Mouse (Mus musculus): ENCODE results near the gene Prrc2a. TPM values are rescaled to one million over a fixed set of nuclear protein-coding genes. Genes with fewer than 3 reads are reported as not detected.

Gene Prrc2a
- polyA plus RNA-seq (2015; fragmentation: Nextera tagmentation; extraction: Ambion mirVana), result 111 and 125 TPM in 2 replicates

DNA sequence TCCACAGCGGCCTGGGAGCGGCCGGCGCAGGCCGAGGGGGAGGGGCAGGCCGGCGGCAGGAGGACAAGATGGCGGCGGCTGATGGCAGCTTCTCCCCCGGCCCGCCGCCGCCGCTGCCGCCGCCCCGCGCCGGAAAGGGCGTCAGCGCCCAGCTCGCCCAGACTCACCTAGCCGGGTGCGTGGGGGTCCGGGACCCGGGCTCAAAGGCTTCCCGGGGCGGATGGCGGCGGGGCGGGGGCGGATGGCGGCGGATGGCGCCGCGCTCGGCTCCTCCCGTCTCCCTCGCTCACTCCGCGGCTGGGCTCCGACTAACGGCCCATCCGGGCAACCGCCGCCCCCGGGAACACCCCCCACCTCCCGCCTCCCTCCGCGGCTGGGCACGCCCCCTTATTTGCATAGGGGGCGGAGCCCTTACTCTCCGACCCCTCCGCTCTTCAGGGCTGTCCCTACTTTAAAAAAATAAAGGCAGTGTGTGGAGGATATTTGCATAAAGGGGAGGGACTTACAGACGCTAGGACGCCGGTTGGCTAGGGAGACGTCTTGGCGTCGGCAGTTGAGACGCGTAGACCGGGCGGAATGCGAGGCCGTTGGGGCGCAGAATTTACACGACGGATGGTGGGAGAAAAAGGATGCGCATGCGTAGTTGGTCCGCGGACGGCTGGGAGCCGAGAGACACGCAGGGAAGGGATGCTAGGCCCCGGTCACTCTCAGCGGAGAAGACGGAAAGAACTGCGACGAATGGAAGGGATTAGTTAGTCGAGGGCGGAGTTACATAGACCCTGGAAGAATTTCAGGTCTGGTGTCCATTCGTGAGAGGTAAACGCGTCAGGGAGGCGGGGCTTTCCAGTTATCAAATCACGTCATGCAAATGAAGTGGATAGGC, at the start of gene Prrc2a:
Prrc2a (minus strand) TSS at position 330 of the 883 bp plus-strand sequence.
- ATAC-seq (ENCODE audit: insufficient read depth, low FRiP score), result peak; percentile 97
- Histone ChIP-seq H3K9ac (ENCODE audit: low read length) (peak within 1 kb of the TSS; percentile 100), H3K36me3 (ENCODE audit: control insufficient read depth, insufficient read depth, low read length) (peaks cover 18% of the 10 kb centered on the region), H3K27ac (ENCODE audit: low read length) (peak within 1 kb of the TSS; percentile 96), H3K4me1 (ENCODE audit: control insufficient read depth, insufficient read depth, low read length) (peaks cover 25% of the 10 kb centered on the region), H3K4me3 (replicated peaks; ENCODE audit: low read length) (peak within 1 kb of the TSS; percentile 99), H3K27me3 (ENCODE audit: control insufficient read depth, insufficient read depth, low read length) (no peaks in the 10 kb centered on the region), H3K4me2 (ENCODE audit: low read depth, low read length) (peak within 1 kb of the TSS; percentile 95), H3K9me3 (replicated peaks; ENCODE audit: control insufficient read depth, low read length) (no peaks in the 10 kb centered on the region)
- WGBS, result 1% methylated on average over 77 of the region's 89 CpGs

DNA sequence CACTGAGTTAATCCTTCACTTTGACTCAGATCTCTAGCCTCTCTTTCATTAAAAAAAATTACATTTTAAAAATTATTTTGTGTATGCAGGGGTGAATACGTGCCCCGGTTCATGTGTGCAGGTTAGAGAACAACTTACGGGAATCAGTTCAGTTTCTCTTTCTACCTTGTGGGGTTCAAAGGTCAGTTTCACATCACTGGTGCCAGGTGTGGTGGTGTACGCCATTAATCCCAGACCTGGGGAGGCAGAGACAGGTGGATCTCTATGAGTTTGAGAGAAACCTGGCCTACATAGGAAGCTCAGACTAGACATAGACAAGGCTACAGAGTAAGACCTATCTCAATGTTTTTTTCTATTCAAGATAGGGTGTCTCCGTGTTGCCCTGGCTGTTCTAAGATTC, 48.4 kb upstream of the Prrc2a start:
- ATAC-seq (ENCODE audit: insufficient read depth, low FRiP score), result no peak
- H3K36me3 ChIP-seq (ENCODE audit: control insufficient read depth, insufficient read depth, low read length), result no peaks in the 10 kb centered on the region
- no peak overlapping the region for H3K27ac ChIP-seq (ENCODE audit: low read length)
- 87% methylated on average over 5 of the region's 5 CpGs for whole genome bisulfite sequencing
- no peak overlapping the region for H3K4me3 ChIP-seq (replicated peaks; ENCODE audit: low read length)
- H3K4me2 ChIP-seq (ENCODE audit: low read depth, low read length), result no peak overlapping the region
- H3K27me3 ChIP-seq (ENCODE audit: control insufficient read depth, insufficient read depth, low read length), result no peaks in the 10 kb centered on the region
- no peak overlapping the region for H3K9ac ChIP-seq (ENCODE audit: low read length)
- no peaks in the 10 kb centered on the region for H3K9me3 ChIP-seq (replicated peaks; ENCODE audit: control insufficient read depth, low read length)
- H3K4me1 ChIP-seq (ENCODE audit: control insufficient read depth, insufficient read depth, low read length), result no peaks in the 10 kb centered on the region

- 0 out of 2 replicates have a peak overlapping the region, but pooled peaks have one; percentile 6 for H3K27ac ChIP-seq (ENCODE audit: low read length)
- no peaks in the 10 kb centered on the region for H3K27me3 ChIP-seq (ENCODE audit: control insufficient read depth, insufficient read depth, low read length)
- no peak overlapping the region for H3K9ac ChIP-seq (ENCODE audit: low read length)
- WGBS, result 48% methylated on average over 3 of the region's 3 CpGs
- no peaks in the 10 kb centered on the region for H3K36me3 ChIP-seq (ENCODE audit: control insufficient read depth, insufficient read depth, low read length)
- no peak overlapping the region for H3K4me2 ChIP-seq (ENCODE audit: low read depth, low read length)
- no peaks in the 10 kb centered on the region for H3K4me1 ChIP-seq (ENCODE audit: control insufficient read depth, insufficient read depth, low read length)
- H3K4me3 ChIP-seq (replicated peaks; ENCODE audit: low read length), result no peak overlapping the region
- no peaks in the 10 kb centered on the region for H3K9me3 ChIP-seq (replicated peaks; ENCODE audit: control insufficient read depth, low read length)
- ATAC-seq (ENCODE audit: insufficient read depth, low FRiP score), result peak; percentile 58; the same call in 1 of the 2 replicates
Measured at GRCm38 (mm10) chr17:35210593-35210992, 45.9 kb upstream of the Prrc2a start.

- H3K9ac ChIP-seq (ENCODE audit: low read length), result no peak overlapping the region
- no peak overlapping the region for H3K4me2 ChIP-seq (ENCODE audit: low read depth, low read length)
- H3K4me3 ChIP-seq (replicated peaks; ENCODE audit: low read length), result no peak overlapping the region
- H3K27me3 ChIP-seq (ENCODE audit: control insufficient read depth, insufficient read depth, low read length), result no peaks in the 10 kb centered on the region
- H3K27ac ChIP-seq (ENCODE audit: low read length), result no peak overlapping the region
- ATAC-seq (ENCODE audit: insufficient read depth, low FRiP score), result no peak
- no peaks in the 10 kb centered on the region for H3K9me3 ChIP-seq (replicated peaks; ENCODE audit: control insufficient read depth, low read length)
- 70% methylated on average over 12 of the region's 12 CpGs for WGBS
- no peaks in the 10 kb centered on the region for H3K36me3 ChIP-seq (ENCODE audit: control insufficient read depth, insufficient read depth, low read length)
- no peaks in the 10 kb centered on the region for H3K4me1 ChIP-seq (ENCODE audit: control insufficient read depth, insufficient read depth, low read length)
Measured at GRCm38 (mm10) chr17:35209785-35210535, 45.3 kb upstream of the Prrc2a start.

DNA sequence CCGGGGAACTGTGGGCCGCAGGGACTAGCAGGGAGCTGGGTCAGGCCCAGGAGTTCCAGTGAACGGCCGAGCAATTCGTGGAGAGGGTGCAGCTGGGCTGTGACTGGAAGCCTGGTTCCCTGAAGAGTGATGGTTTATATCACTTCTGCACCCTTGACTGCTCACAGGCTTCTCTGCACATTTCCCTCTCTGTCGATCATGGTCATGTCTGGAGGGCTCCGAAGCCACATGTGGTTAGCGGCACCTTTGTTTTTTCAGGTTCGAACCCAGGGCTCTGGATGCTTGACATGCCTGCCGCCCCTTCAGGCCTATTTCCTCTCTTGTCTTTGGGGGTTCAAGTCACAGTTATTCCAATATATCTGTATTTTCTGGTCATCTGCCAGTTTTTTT, 40.7 kb upstream of the Prrc2a start:
- 45% methylated on average over 10 of the region's 10 CpGs for WGBS
- H3K4me2 ChIP-seq (ENCODE audit: low read depth, low read length), result no peak overlapping the region
- no peak overlapping the region for H3K27ac ChIP-seq (ENCODE audit: low read length)
- H3K9me3 ChIP-seq (replicated peaks; ENCODE audit: control insufficient read depth, low read length), result no peaks in the 10 kb centered on the region
- no peak overlapping the region for H3K9ac ChIP-seq (ENCODE audit: low read length)
- no peak overlapping the region for H3K4me3 ChIP-seq (replicated peaks; ENCODE audit: low read length)
- ATAC-seq (ENCODE audit: insufficient read depth, low FRiP score), result no peak
- H3K27me3 ChIP-seq (ENCODE audit: control insufficient read depth, insufficient read depth, low read length), result peaks cover 20% of the 10 kb centered on the region
- no peaks in the 10 kb centered on the region for H3K36me3 ChIP-seq (ENCODE audit: control insufficient read depth, insufficient read depth, low read length)
- no peaks in the 10 kb centered on the region for H3K4me1 ChIP-seq (ENCODE audit: control insufficient read depth, insufficient read depth, low read length)

DNA sequence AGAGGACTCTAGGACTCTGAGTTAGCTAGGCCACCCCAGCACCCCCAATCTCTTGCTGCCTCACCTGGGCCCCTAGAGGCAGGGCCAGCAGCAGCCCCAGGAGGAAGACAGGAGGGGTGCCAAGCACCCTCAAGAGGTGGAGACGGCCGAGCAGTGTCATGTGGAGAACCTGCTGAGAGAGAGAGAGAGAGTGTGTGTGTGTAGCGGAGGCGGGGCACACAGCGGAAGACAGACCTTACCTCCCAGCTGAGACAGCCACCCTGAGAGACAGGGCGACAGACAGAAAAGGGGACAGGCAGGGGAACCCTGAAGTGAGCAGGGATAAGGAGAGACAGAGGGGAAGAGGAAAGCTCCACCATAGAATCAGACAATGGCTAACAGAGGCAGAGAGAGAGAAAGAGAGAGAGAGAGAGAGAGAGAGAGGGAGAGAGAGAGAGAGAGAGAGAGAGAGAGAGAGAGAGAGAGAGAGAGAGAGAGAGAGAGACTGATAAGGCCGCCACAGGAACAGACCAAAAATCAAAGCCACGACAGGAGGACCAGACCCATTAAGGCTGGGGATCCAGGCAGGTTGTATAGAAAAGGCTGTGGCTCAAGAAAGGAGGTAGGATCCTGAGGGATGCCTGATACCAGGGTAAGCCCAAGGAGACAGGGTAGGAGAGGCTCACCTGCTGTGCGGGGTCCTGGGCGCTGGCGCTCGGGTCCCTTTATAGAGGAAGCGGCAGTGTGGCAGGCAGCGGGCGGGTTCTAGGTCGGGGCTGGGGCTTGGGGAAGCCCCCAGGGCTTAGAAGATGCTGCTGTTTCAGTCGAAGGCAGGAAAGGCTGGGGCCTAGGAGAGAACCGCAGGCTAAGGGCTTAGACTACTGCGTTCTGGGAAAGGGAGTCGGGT, 40.0 kb upstream of the Prrc2a start, which contains the start of gene Lta:
Lta (minus strand) TSS at position 858 of the 886 bp plus-strand sequence.
- H3K9me3 ChIP-seq (replicated peaks; ENCODE audit: control insufficient read depth, low read length), result no peaks in the 10 kb centered on the region
- no peak within 1 kb of the TSS for H3K9ac ChIP-seq (ENCODE audit: low read length)
- H3K36me3 ChIP-seq (ENCODE audit: control insufficient read depth, insufficient read depth, low read length), result no peaks in the 10 kb centered on the region
- 35% methylated on average over 20 of the region's 20 CpGs for WGBS
- peaks cover 20% of the 10 kb centered on the region for H3K27me3 ChIP-seq (ENCODE audit: control insufficient read depth, insufficient read depth, low read length)
- H3K4me3 ChIP-seq (replicated peaks; ENCODE audit: low read length), result no peak within 1 kb of the TSS
- H3K27ac ChIP-seq (ENCODE audit: low read length), result no peak within 1 kb of the TSS
- no peaks in the 10 kb centered on the region for H3K4me1 ChIP-seq (ENCODE audit: control insufficient read depth, insufficient read depth, low read length)
- no peak for ATAC-seq (ENCODE audit: insufficient read depth, low FRiP score)
- H3K4me2 ChIP-seq (ENCODE audit: low read depth, low read length), result no peak within 1 kb of the TSS

DNA sequence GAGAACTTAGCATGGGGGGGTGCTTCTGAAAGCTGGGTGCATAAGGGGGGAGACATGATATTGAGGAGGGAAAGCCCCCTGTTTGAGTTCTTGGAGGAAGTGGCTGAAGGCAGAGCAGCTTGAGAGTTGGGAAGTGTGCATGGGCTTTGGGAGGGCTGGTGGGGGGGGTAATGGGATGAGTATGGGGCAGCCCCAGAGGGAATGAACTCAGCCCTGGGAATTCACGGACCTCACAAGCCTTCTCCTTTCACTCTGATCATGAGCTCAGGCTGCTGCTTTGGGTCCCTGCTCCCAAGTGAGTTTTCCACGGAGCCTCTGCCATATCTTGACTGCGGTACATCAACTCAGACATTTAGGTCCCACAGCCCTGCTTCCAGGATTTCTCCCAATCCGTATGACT, 37.7 kb upstream of the Prrc2a start:
- Histone ChIP-seq H3K9me3 (replicated peaks; ENCODE audit: control insufficient read depth, low read length) (no peaks in the 10 kb centered on the region), H3K4me1 (ENCODE audit: control insufficient read depth, insufficient read depth, low read length) (no peaks in the 10 kb centered on the region), H3K4me2 (ENCODE audit: low read depth, low read length) (no peak overlapping the region), H3K9ac (ENCODE audit: low read length) (no peak overlapping the region), H3K27ac (ENCODE audit: low read length) (no peak overlapping the region), H3K36me3 (ENCODE audit: control insufficient read depth, insufficient read depth, low read length) (no peaks in the 10 kb centered on the region), H3K4me3 (replicated peaks; ENCODE audit: low read length) (no peak overlapping the region), H3K27me3 (ENCODE audit: control insufficient read depth, insufficient read depth, low read length) (peaks cover 20% of the 10 kb centered on the region)
- ATAC-seq (ENCODE audit: insufficient read depth, low FRiP score), result no peak
- 74% methylated on average over 4 of the region's 4 CpGs for WGBS

GRCm38 (mm10) chr17:35201787-35202186, 37.1 kb upstream of the Prrc2a start, which contains the start of gene Tnf:
Gene Tnf (minus strand): TSS chr17:35202007.
- Histone ChIP-seq H3K4me2 (ENCODE audit: low read depth, low read length) (no peak within 1 kb of the TSS; the same call in 1 of the 2 replicates), H3K27ac (ENCODE audit: low read length) (no peak within 1 kb of the TSS), H3K9ac (ENCODE audit: low read length) (no peak within 1 kb of the TSS), H3K36me3 (ENCODE audit: control insufficient read depth, insufficient read depth, low read length) (no peaks in the 10 kb centered on the region), H3K9me3 (replicated peaks; ENCODE audit: control insufficient read depth, low read length) (no peaks in the 10 kb centered on the region), H3K4me3 (replicated peaks; ENCODE audit: low read length) (no peak within 1 kb of the TSS; the same call in 1 of the 2 replicates), H3K4me1 (ENCODE audit: control insufficient read depth, insufficient read depth, low read length) (no peaks in the 10 kb centered on the region), H3K27me3 (ENCODE audit: control insufficient read depth, insufficient read depth, low read length) (peaks cover 20% of the 10 kb centered on the region)
- no peak; the same call in 1 of the 2 replicates for ATAC-seq (ENCODE audit: insufficient read depth, low FRiP score)
- 30% methylated on average over 13 of the region's 13 CpGs for WGBS

Measured in stomach, embryonic 16.5 days (tissue).